Mouse (Mus musculus) induced T-regulatory cell, adult 2 months (primary cell): ENCODE measurements around the gene Sdc4.

Experiments
- DNase-seq: peaks from one replicate; pipeline ENCODE4 v3.0.0-alpha.2; 2012; ENCODE audit warnings: low read depth

Gene Sdc4

GRCm38 (mm10) chr2:164449341-164450042 lies 5.8 kb upstream of the Sdc4 start:
- no peak for DNase-seq

GRCm38 (mm10) chr2:164448921-164449320 lies 5.2 kb upstream of the Sdc4 start:
- DNase-seq = no peak

DNA sequence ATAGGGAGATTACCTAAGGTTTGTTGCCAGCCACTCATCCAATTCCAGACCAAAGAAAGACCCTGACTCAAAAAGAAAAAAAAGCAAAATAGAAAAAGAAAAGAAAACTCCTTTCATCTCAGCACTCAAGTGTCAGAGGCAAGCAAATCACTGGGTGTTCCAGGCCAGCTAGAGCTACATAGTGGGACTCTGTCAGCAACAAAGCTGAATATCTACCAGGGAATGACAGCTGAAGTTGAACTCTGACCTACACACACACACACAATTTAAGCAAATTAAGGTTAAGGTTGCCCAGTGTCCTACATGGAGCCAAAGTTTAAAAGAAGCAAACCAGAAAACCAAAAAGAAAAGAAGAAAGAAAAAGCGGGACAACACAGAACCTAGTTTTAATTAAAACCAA lies 4.5 kb upstream of the Sdc4 start:
- DNase-seq = no peak

DNA sequence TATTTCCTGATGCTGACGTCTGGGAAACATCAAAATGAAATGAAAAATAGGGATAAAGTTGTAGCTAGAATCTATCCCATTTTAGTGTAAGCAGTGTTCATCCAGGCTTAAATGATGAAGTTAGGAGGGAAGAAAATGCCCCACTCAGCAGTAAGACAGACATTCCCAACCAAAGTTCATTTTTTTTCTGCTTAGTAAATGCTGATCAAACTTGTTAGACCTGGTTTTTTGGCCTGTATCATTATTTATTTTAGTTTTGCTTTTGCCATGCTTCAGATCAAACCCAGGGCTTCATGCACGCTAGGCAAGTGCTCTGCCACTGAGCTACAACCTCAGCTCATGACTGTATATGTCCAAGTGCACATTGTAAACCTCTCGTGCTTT lies 2.4 kb upstream of the Sdc4 start:
- no peak for DNase-seq

- no peak for DNase-seq
Observed at GRCm38 (mm10) chr2:164445399-164446085, 1.9 kb upstream of the Sdc4 start.

GRCm38 (mm10) chr2:164444701-164445100 lies 1.0 kb upstream of the Sdc4 start:
- DNase-seq = no peak

GRCm38 (mm10) chr2:164443051-164443437 lies 643 bp downstream of the Sdc4 start:
- DNase-seq = peak; percentile 61

DNA sequence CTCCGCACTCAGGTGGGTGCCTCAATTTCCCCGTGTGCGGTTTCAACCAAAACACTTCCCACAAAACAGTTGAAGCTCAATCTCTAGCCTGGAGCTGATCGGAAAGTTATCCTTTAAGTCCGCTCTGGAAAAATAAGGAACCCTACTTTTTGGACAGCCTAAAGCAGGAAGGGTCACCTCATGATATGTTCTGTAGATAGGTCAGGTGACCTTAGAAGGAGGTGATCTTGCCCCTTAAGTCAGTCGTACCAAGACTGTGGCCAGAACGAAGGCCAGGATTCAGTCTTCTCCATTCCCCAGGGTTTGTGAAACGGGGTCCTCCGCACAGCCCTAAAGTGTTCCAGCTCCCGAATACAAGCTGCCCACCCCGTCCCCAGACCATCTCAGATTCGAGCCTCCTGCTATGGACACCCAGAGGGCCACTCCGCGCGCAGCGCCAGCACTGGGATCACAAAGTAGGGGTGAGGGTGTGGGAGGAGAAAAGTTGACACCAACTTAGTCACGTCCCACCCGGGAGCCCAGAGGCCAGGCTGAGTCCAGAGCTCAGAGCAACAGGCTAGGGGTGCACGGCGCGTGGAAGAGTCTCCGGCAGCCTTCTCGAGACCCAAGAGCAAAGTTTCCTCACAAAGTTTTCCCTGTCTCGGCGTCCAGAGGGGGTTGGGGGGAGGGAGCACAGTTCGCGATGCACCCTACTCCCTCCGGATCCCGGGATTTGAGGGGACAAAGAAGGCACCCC lies 1.2 kb downstream of the Sdc4 start:
- DNase-seq = no peak

- peak; percentile 28 for DNase-seq
Observed at GRCm38 (mm10) chr2:164441731-164442130, 2.0 kb downstream of the Sdc4 start.

- peak; percentile 51 for DNase-seq
Observed at GRCm38 (mm10) chr2:164441155-164441554, 2.5 kb downstream of the Sdc4 start.

DNA sequence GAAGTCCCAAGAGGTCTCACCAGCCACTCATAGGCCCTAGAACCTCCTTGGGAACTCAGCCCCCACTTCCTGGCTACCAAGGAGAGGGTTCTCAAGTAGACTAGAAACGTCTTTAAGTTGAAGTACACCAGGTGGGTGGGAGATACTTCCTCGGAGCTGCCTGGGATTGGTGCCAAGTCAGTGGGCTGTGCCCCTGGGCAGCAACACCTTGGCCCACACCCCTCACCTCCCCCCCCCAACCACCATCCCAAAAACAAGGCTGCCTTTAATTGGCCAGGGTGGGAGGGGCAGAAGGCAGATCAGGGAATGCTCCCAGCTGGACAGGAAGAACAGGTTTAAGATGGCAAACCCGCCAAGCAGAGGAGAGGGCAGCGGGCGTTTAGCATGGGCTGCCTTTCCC lies 3.4 kb downstream of the Sdc4 start:
- DNase-seq = no peak

GRCm38 (mm10) chr2:164439001-164439421 lies 4.7 kb downstream of the Sdc4 start:
- no peak for DNase-seq

DNA sequence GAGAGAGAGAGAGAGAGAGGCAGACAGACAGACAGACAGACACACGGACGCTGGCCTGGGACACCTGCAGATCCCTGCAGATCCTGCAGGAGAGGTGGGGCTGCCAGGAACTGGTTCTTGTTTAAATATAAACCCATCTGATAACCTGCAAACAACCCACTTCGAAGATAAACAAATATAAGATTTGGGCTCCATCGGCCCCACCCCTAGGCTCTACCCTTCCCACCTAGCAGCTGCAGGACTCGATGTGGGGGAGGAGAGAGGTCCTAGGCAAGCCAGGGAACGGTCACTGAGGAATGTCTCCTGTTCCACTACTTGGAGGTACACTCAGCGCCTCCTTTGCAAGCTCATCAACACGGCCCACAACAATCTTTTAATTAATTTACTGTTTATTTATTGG lies 5.4 kb downstream of the Sdc4 start:
- no peak for DNase-seq

GRCm38 (mm10) chr2:164437710-164438109 lies 6.0 kb downstream of the Sdc4 start:
- no peak for DNase-seq

- no peak for DNase-seq
Observed at GRCm38 (mm10) chr2:164436961-164437360, 6.7 kb downstream of the Sdc4 start.

- DNase-seq = no peak
Observed at GRCm38 (mm10) chr2:164436215-164436913, 7.3 kb downstream of the Sdc4 start.

- no peak for DNase-seq
Observed at GRCm38 (mm10) chr2:164435216-164436090, 8.2 kb downstream of the Sdc4 start.

GRCm38 (mm10) chr2:164434681-164435080 lies 9.0 kb downstream of the Sdc4 start:
- DNase-seq = no peak

DNA sequence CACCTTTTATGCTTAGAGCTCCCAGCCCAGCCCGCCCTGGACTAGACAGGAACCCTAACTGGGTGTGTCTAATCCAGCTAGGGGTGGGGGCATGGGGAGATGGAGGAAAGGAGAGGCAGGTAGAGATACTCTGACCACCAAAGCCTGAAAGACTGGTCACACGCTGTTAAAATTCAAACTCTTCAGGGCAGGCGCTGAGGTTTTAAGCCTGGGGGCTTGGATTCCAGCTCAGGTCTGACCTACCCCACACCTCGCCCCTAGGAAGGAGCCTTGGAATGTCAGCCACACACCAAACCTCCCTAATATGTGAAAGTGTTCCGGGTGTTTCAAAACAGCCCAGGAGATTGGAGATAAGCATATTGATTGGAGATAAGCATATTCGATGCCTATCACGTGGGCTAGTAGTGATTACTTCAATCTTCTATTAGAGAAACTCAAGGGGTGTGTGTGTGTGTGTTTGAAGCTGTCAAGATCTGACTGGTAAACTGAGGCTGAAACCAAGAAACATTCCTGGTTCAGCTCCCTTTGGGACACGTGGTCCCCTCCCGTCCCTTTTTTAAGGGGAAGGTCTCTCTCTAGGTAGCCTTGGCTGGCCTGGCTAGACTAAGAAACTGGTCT lies 10.3 kb downstream of the Sdc4 start:
- DNase-seq = no peak

DNA sequence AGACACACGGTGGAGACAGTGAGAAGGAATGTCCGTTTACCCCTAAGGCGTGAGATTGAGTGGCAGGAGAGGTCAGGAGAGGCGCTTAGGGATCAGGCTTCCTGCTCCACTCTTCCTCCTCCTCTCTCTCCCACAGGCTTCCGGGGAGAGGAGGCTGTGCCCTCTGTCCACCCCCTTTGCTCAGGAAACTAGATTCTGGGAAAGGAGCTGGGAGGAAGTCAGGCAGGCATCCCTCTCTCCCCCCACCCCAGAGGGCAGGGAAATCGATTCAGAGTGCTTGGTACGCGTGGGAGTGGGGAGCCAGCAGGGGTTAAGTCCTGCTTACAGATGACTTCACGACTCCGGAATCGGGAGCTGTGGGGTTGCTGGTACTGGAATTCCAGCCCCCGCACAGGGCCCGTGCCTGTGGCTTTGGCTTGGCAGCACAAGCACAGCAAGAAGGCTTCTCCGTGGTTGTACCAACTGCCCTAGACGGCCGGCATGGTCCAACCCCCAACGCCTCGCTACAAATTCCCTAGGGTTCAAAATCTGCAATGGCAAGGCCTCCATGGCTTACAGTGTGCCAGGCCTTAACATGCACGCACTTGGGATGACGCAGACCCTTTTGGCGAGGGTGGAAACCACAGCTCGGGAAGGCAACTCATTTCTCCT lies 11.0 kb downstream of the Sdc4 start:
- no peak for DNase-seq
